Mouse (Mus musculus): ENCODE data around the gene Olfr862. TPM values are rescaled to one million over a fixed set of nuclear protein-coding genes. Genes with fewer than 3 reads are reported as not detected.

Olfr862 gene
- not detected in 2 replicates for polyA plus RNA-seq (2015; fragmentation: Nextera tagmentation; extraction: Ambion mirVana)

GRCm38 (mm10) chr9:19887904-19888303, at the start of gene Olfr862:
TSS of gene Olfr862 (minus strand) at chr9:19888004.
- no peaks in the 10 kb centered on the region for H3K9me3 ChIP-seq (ENCODE audit: control insufficient read depth, low read length)
- no peak within 1 kb of the TSS for H3K4me3 ChIP-seq (ENCODE audit: low read length)
- ATAC-seq: no peak
- no peak within 1 kb of the TSS for H3K9ac ChIP-seq (ENCODE audit: low read depth, low read length)
- H3K4me1 ChIP-seq (ENCODE audit: control insufficient read depth, insufficient read depth, low read length): no peaks in the 10 kb centered on the region
- no peaks in the 10 kb centered on the region for H3K27me3 ChIP-seq (replicated peaks; ENCODE audit: control insufficient read depth, insufficient read depth, low read length)
- no peaks in the 10 kb centered on the region for H3K36me3 ChIP-seq (ENCODE audit: control insufficient read depth, insufficient read depth, low read length)
- no peak within 1 kb of the TSS for H3K27ac ChIP-seq (ENCODE audit: low read length)
- H3K4me2 ChIP-seq (ENCODE audit: low read depth, low read length): no peak within 1 kb of the TSS

GRCm38 (mm10) chr9:19916565-19916964, 28.8 kb upstream of the Olfr862 start, which contains the start of gene Olfr77:
TSS of gene Olfr77 (plus strand) at chr9:19916865.
- no peak within 1 kb of the TSS for H3K27ac ChIP-seq (ENCODE audit: low read length)
- no peak within 1 kb of the TSS for H3K9ac ChIP-seq (ENCODE audit: low read depth, low read length)
- H3K27me3 ChIP-seq (replicated peaks; ENCODE audit: control insufficient read depth, insufficient read depth, low read length): no peaks in the 10 kb centered on the region
- H3K36me3 ChIP-seq (ENCODE audit: control insufficient read depth, insufficient read depth, low read length): no peaks in the 10 kb centered on the region
- H3K9me3 ChIP-seq (ENCODE audit: control insufficient read depth, low read length): no peaks in the 10 kb centered on the region; the same call in 1 of the 2 replicates
- no peak for ATAC-seq
- WGBS: 89% methylated on average over 2 of the region's 2 CpGs
- H3K4me1 ChIP-seq (ENCODE audit: control insufficient read depth, insufficient read depth, low read length): no peaks in the 10 kb centered on the region
- no peak within 1 kb of the TSS for H3K4me3 ChIP-seq (ENCODE audit: low read length)
- H3K4me2 ChIP-seq (ENCODE audit: low read depth, low read length): no peak within 1 kb of the TSS

- H3K27ac ChIP-seq (ENCODE audit: low read length): no peak overlapping the region
- no peak overlapping the region for H3K4me2 ChIP-seq (ENCODE audit: low read depth, low read length)
- peak; percentile 55; the same call in 1 of the 2 replicates for ATAC-seq
- H3K9ac ChIP-seq (ENCODE audit: low read depth, low read length): no peak overlapping the region
- no peaks in the 10 kb centered on the region for H3K4me1 ChIP-seq (ENCODE audit: control insufficient read depth, insufficient read depth, low read length)
- H3K27me3 ChIP-seq (replicated peaks; ENCODE audit: control insufficient read depth, insufficient read depth, low read length): no peaks in the 10 kb centered on the region
- no peaks in the 10 kb centered on the region; the same call in 1 of the 2 replicates for H3K9me3 ChIP-seq (ENCODE audit: control insufficient read depth, low read length)
- H3K36me3 ChIP-seq (ENCODE audit: control insufficient read depth, insufficient read depth, low read length): no peaks in the 10 kb centered on the region
- WGBS: 56% methylated on average over 4 of the region's 4 CpGs
- no peak overlapping the region for H3K4me3 ChIP-seq (ENCODE audit: low read length)
Observed at GRCm38 (mm10) chr9:19911170-19911569, 23.4 kb upstream of the Olfr862 start.

GRCm38 (mm10) chr9:19849647-19850046, 38.2 kb downstream of the Olfr862 start, which contains the start of gene Olfr860:
TSS of gene Olfr860 (minus strand) at chr9:19849747.
- H3K27me3 ChIP-seq (replicated peaks; ENCODE audit: control insufficient read depth, insufficient read depth, low read length): no peaks in the 10 kb centered on the region
- no peaks in the 10 kb centered on the region for H3K36me3 ChIP-seq (ENCODE audit: control insufficient read depth, insufficient read depth, low read length)
- WGBS: 85% methylated on average over 1 of the region's 1 CpGs
- no peak for ATAC-seq
- no peak within 1 kb of the TSS for H3K27ac ChIP-seq (ENCODE audit: low read length)
- H3K4me3 ChIP-seq (ENCODE audit: low read length): no peak within 1 kb of the TSS
- no peaks in the 10 kb centered on the region for H3K9me3 ChIP-seq (ENCODE audit: control insufficient read depth, low read length)
- no peak within 1 kb of the TSS for H3K9ac ChIP-seq (ENCODE audit: low read depth, low read length)
- no peaks in the 10 kb centered on the region for H3K4me1 ChIP-seq (ENCODE audit: control insufficient read depth, insufficient read depth, low read length)
- H3K4me2 ChIP-seq (ENCODE audit: low read depth, low read length): no peak within 1 kb of the TSS

Other genes with a start within 250 kb of the Olfr862 start
- not detected in 2 replicates for gene Olfr857, start 178.6 kb downstream of the Olfr862 start, polyA plus RNA-seq (2015; fragmentation: Nextera tagmentation; extraction: Ambion mirVana)
- not detected in 2 replicates for gene Olfr58, start 107.7 kb downstream of the Olfr862 start, polyA plus RNA-seq (2015; fragmentation: Nextera tagmentation; extraction: Ambion mirVana)
- gene Olfr859, start 83.1 kb downstream of the Olfr862 start, polyA plus RNA-seq (2015; fragmentation: Nextera tagmentation; extraction: Ambion mirVana): not detected in 2 replicates
- not detected in 2 replicates for gene Olfr860, start 38.3 kb downstream of the Olfr862 start, polyA plus RNA-seq (2015; fragmentation: Nextera tagmentation; extraction: Ambion mirVana)
- gene Olfr77, start 28.9 kb upstream of the Olfr862 start, polyA plus RNA-seq (2015; fragmentation: Nextera tagmentation; extraction: Ambion mirVana): 0.15 and 0.18 TPM in 2 replicates
- not detected in 2 replicates for gene Olfr866, start 140.0 kb upstream of the Olfr862 start, polyA plus RNA-seq (2015; fragmentation: Nextera tagmentation; extraction: Ambion mirVana)
- not detected in 2 replicates for gene Olfr867, start 169.6 kb upstream of the Olfr862 start, polyA plus RNA-seq (2015; fragmentation: Nextera tagmentation; extraction: Ambion mirVana)
- not detected in 2 replicates for gene Olfr868, start 210.6 kb upstream of the Olfr862 start, polyA plus RNA-seq (2015; fragmentation: Nextera tagmentation; extraction: Ambion mirVana)
- not detected in 2 replicates for gene Olfr869, start 241.0 kb upstream of the Olfr862 start, polyA plus RNA-seq (2015; fragmentation: Nextera tagmentation; extraction: Ambion mirVana)

Data from intestine, embryonic 16.5 days (tissue).